Mouse (Mus musculus): ENCODE measurements around the gene Ankrd13a. TPM values are rescaled to one million over a fixed set of nuclear protein-coding genes. Genes with fewer than 3 reads are reported as not detected.

Ankrd13a gene
- total RNA-seq, 1 experiment from 2014 or later: 89.4 TPM

DNA sequence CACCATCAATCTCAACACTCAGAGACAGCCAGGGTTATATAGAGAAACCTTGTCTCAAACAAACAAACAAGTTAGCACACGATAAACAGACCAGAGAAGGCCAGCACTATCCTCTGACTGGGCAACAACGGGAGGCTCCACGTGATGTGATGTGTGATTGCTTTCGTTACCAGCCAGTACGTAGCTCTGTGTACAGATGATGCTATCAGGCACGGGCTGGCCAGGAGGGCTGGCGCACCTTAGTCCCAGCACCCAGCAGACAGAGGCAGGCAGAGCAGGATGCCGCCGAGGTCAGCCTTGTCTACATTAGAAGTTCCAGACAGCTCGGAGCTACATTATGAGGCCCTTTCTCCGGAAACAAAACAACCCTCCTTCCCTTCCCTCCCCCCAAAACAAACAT, 25.4 kb downstream of the Ankrd13a start:
- no peak for DNase-seq

DNA sequence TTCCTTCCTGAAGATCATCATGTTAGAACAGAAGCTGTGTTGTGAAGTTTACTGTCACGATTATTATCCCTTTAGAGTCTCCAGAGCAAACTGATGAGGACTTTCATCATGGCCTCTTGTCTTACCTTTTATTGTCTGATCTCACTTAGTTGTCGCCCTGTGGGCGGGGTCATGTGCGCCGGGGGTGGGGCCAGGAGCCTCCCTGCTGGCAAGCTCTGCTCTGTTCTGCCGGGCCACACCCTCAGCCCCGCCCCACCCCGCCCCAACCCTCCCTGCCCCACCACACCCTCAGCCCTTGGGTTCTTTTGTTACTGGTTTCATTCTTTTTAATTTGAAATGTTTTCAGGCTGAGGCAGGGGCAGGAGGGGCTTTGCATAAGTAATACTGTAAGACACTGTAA, 26.6 kb downstream of the Ankrd13a start:
- peak; percentile 56 for DNase-seq

DNA sequence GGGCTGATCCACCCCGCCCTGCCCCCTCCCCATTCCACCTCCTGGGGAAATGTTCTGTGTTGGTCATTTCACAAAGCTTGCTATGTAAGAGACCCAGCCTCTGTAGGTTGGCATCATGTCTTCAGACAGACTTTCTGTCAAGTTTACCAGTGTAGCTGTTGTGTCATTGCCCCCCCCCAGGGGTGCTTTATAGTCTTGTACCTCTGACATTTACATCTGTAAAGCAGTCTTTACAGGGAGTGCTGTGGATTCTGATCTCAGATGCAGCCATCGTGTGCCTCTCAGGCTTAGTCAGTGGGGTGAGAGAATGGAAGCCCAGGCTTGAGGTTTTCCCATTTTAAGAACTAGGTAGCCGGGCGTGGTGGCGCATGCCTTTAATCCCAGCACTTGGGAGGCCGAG, 27.4 kb downstream of the Ankrd13a start:
- no peak for DNase-seq

DNA sequence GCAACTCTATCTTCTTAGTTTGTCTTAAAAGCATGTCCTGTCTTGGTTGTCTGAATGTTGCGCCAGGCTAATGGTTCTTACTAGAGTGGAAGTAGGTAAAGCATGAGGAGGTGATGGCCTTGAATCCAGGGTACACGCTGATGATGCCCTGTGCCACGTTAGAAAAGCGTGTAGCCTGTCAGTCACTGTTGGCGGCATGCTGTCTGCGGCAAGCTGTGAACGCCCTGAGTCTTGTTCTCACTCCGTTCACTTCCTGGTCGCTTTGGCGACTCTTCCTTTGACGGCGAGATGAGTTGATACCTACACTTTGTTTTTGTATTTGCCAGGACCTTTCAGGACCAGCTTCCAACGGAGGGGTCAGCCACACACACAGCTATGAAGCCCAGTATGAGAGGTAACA, 28.8 kb downstream of the Ankrd13a start:
- no peak for DNase-seq

DNA sequence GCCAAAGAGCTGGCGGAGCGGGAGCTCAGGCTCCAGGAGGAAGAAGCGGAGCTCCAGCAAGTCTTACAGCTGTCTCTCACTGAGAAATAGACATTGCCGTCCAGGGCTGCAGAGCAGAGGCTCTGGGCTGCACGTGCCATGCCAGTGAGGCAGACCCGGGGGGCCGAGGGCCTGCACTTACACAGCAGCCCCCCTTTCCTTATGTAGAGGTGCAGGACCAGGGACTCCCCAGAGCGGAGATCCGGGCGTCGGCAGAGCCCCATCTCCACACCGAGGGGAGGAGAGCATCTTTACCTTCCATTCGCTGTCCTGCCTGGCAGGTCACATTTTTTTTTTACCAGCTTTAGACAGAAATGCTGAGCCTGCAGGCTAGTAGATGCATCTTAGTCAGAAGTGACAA, 29.9 kb downstream of the Ankrd13a start:
- no peak for DNase-seq

DNA sequence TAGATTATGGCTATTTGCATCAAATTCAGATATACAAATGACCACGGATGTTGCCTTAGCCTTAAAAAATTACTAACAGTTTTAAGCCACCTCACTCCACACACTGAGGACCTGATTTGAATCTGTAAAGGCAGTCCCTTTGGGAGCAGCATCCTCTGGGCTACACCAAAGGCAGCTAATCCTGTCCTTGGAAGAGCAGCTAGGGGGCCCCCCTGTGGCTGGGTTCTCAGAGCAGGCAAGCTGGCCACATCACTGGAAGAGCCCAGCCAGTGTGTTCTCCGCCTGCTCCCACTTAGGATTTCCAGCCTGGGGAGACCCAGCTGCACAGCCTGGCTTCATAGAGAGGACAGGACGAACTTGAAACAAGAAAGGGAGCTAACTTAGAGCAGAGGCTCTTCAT, 30.5 kb downstream of the Ankrd13a start:
- peak; percentile 76 for DNase-seq

DNA sequence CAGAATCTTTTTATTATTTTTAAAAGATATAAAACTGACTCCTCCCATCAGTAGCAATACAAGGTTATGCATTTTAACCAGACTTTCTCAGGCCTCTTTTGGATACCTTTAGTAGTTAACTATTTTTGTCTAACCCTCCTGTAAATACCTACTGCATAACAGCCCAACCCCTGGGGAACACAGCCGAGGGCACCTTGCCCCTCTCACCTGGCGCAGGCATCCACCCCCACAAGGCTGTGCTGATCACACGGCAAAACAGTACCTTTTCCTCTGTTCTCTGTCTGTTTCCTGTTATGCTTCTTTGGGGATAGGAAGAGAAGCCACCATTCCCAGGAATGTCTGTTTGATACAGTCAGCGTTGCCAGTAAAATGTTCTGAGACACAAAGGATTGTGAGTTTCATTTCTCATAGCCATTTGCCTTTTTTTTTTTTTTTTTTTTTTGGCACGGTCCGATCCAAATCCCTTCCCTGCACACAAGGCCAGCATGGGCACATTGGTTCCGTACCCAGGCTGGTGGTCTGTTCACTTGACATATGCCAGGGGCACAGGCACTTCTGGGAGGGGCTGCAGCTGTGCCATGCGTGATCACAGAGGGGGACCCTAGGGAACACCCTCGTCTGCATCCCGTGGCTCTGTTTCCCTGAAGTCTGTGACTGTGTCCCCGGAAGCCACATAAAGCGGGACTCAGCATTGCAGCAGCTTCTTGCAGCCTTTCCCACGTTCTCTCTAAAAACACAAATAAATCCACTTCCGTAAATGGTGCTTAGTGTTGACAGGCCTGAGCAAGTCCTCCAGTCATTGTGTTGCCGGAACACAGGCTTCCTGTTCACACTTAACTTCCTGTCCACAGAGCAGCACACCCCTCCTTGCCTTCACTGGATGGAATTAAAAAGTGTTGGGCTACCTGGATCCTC, 31.2 kb downstream of the Ankrd13a start:
- no peak for DNase-seq

DNA sequence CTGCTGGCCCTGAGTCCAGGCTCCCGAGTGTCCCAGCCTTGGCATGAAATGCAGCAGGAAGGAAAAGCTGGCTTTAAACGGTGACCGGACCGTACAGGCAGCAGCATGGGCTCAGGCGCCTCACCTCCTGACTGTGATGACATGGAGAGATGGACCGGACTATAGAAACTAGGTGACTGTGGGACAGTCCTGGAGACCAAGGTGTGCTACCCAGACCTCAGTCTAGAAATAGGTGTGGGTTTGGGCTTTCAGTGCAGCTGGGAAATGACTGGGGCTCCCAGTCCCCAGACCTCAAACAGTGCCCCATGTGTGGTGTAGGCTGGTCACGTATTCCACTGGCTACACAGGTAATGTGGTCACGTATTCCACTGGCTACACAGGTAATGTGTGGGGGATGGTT, 32.2 kb downstream of the Ankrd13a start:
- no peak for DNase-seq

DNA sequence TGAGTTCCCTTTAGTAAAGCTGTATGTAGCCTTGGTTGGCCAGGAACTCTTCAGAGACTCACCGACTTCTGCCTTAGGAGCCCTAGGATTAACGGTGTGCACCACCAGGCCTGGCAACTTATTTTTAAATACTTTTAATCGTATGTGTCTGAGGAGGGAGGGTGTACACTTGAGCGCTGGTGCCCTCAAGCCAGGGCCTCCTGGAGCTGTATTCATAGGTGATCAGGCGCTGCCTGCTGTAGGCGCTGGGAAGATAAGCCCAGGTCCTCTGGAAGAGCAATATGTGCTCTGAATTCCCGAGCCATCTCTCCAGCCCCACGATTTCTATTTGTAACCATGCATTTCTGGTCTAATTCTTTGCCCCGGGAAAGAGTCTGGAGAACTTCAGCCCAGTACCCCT, 32.6 kb downstream of the Ankrd13a start:
- DNase-seq: no peak

DNA sequence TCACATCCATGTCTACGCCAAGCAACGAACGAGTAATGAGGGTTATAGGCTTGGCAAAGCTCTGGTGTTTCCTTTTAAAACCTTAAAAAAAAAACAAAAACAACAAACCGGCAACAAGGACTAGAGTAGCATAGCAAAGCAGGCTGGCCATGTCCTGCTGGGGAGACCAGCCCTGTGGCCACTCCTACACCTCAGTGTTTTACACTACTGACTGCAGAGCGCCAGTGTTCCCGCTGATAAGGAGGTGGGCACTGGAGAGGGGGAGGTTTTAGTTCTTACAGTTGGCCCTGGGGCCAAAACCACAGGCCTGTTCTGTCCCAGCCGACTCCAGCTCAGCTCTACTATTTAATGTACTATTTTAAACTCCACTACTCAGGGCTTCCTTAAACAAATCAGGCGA, 33.0 kb downstream of the Ankrd13a start:
- DNase-seq: no peak

DNA sequence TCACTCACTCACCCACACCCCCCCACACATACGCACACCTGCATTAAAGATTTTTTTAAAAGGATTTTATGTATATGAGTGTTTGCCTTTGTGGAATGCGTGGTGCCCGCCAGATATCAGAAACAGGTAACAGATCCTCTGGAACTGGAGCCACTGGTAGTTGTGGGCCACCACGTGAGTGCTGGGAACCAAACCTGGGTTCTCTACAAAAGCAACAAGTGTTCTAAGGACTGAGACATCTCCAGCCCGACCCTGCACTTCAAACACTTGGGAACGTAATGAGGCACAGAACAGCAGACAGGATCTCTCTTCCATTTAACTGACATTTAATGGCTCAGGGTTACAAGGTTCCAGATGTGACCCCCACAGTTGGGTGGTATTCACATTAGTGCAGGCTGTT, 33.4 kb downstream of the Ankrd13a start:
- DNase-seq: no peak

DNA sequence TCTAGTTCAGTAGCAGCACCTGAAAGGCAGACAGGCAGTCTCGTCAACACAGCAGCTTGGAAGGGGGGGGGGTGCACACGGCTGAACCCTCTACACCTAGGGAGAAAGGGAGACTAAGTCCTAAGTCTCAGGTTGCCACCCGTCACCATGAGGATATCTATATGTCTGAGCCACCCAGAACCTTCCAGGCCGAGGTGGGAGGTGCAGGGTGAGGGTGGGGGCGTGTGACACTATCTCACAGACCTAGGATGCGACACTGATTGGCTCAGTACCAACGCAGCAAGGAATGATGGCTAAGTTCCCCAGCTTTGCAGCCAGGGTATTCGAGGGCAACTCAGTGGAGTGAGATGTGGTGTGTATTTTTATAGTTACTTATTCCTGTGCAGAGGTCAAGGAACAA, 33.9 kb downstream of the Ankrd13a start:
- DNase-seq: no peak

DNA sequence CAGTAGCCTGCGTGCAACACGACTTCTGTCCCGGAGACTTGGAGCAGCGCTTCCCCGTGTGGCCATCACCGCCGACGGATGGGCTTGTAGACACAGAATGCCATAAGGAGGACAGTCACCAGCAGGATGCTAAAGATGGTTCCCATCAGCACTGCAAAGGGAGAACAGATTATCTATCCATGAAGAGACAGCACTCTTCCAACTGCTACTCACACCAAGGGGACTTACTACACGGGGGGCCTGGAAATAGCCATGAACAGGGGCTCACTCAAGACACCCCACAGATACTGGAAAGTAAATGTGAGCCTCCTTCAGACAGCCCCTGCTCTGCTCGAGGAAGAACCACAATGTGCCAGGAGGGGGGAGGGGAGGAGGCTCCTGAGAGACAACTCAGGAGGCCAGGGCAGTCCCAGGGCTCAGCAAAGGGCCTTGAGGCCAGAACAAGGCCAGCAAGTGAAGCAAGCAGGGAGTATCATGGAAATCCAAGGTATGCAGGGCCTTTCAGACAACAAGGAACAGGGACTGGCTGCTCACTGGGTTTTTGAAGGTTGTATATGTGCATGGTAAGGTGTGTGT, 34.8 kb downstream of the Ankrd13a start:
- peak; percentile 89 for DNase-seq

DNA sequence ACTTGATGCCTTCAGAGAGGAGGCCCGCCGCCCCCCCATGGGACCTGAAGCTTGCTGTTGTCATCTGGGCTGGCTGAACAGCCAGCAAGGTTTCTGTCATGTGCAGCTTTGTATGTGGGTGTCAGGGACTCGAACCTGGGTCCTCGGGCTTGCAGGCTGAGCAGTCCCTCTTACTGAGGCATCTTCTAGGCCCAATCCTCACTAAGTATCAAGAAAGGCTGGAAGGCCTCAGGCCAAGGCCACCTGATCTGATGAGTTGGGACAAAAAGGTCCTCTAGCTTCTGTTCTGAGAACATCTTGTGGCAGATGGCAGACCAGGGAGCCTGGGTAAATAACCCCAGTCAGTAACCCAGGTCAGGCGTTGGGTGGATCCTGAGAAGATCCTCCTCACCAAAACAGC, 35.3 kb downstream of the Ankrd13a start:
- no peak for DNase-seq

DNA sequence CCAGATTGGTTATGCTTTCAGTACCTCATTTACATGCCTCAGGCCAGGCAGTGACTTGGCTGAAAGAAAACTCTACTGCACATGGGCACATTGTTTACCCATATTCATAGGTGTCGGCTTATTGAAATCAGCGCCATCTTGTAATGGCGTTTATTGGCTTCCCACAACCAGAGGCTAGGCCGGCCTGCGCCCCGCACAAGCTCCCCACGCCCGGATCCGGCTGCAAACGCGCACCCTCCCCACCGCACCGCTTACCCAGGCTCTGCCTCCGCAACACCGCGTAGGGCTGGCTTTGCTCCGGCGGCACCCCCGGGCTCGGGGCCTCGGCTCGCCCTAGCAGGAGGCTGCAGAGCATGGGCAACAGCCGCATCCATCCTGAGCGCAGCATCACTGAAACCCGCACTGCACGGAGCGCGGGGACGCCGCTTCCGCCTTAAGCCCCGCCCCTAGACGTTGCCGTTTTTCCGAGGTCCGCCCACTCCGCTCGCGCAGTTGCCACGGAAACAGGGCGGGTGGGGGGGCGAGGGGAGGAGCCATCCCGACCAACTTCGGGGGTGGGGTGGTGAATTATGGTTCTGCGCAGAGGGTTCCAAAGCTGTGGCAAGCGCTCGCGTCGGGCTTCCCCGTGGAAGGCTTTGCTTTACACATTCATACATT, 39.2 kb downstream of the Ankrd13a start:
- DNase-seq: peak; percentile 94

DNA sequence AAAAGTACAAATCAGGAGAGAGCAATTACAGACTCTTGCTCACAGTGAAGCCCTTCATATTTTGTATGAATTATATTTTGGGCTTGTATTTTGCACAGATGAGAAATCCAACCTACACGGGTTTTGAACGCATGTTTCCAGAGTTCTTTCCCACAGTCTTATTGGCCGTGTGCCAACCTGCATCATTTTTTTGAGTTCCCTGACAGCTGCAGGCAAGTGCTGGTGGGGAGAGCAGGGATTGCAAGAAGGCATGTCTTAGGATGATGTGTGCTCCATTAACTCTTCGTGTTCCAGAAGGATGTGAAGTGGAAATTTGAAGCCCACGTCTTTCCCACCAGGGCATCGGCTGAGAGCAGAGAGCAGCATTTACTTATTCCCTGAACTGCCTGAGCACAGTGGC, 42.1 kb downstream of the Ankrd13a start:
- DNase-seq: no peak

DNA sequence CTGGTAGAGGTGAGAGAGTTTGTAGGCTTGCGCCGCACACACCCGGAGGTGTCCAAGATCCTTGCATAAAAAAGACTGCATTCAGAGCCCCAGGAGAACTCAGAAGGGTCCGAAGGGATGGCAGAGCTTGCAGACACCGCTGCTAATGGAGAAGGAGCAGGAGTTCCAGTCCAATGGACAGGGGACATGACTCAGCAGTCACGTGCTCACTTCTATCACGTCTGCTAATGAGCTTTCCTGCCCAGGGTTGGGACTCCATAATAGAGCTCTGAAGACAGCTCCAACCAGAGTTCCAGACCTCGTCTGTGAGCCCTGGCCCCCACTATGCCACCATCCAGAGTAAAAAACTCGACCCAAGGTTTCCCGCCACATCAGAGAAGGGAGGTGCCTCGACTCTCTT, 43.6 kb downstream of the Ankrd13a start:
- DNase-seq: no peak

DNA sequence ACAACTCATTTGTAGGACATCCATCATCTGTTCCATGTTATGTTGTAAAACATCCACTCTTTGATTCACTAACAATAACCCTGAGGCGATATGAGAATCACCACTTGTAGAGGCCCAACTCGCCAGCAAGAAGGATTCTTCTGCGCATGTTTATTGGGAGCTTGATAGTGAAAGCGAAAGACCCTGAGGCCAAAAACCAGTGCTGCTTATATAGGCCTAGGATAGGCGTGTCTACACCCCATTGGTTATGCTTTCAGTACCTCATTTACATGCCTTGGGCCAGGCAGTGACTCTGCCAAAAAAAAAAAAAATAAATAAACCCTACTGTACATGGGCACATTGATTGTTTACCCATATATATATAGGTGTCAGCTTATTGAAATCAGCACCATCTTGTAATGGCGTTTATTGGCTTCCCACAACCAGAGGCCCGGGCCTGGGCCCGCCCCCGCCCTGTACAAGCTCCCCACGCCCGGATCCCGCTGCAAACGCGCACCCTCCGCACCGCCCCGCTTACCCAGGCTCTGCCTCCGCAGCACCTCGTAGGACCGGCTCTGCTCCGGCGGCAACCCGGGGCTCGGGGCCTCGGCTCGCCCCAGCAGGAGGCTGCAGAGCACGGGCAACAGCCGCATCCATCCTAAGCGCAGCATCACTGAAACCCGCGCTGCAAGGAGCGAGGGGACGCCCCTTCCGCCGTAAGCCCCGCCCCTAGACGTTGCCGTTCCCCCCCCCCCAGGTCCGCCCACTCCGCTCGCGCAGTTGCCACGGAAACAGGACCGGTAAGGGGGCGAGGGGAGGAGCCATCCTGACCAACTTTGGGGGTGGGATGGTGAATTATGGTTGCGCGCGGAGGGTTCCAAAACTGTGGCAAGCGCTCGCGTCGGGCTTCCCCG, 48.6 kb downstream of the Ankrd13a start, which contains the start of gene 1500011B03Rik:
Gene 1500011B03Rik (minus strand): TSS at position 673 of the 893 bp plus-strand sequence.
- peak; percentile 90 for DNase-seq

DNA sequence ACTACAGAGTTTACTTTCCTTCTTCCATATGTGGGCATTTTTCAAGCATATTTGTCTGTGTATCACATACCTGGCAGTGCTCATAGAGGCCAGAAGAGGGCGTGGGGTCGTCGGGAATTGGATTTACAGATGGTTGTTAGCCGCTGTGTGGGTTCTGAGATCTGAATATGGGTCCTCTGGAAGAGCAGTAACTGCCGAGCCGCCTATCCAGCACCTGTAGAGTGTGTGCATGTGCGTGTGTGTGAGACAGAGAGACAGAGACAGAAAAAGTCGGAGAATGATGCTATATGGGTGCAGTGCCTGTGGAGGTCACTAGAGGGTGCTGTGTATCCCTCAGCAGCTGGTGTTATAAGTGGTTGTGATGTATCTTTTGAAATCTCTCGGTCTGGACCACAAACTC, 49.7 kb downstream of the Ankrd13a start:
- peak; percentile 52 for DNase-seq

DNA sequence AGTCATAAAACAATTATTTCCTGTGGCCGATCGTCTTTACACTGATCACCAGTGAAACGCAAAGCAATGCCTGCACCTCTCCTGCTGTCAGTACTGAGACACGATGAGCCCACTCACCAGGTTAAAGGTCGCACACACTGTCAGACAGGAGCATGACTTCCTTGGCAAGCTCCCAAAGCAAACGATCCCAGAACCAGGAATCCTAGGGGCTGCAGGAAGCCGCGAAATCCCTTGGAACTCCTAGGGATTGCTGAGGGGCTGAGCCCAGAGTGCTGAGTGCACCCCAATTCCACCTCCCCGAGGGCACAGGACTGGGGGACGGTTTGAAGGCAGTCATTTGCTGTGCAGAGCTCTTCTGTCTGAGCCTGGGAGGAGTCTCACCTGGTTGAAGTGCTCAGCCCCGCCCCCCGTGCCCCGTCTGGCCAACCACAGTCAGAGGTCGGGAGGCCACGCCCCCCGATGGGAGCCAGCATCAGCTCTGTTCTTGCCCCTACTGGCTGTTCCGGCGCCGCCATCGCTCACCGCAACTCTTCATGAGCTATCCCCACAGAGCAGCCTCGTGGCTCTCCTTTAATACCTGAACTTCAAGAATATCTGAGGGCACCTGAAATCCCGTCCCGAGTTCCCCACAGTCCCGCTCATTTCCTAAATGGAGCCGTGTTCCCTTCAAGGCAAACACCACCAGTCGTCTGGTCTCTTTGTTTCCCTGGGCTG, 51.7 kb downstream of the Ankrd13a start:
- peak; percentile 89 for DNase-seq

DNA sequence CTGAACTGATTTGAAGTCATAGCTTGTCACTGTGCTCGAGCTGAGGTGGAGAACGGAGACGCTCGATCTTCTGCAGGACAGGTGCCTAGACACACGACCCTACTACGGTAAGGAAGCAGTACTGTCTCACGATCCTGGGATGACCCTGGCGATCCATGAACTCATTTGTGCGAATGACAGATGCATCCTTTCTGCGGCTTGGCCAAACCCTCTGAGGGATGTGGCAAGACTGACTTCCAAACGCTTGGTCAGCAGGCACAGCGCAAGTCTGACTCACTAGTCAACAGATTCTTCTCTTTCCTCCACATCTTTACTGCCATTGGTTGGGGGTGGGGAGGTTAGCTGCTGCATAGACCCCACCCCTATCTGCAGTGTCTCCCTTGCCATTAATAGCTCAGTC, 53.0 kb downstream of the Ankrd13a start:
- DNase-seq: peak; percentile 49

DNA sequence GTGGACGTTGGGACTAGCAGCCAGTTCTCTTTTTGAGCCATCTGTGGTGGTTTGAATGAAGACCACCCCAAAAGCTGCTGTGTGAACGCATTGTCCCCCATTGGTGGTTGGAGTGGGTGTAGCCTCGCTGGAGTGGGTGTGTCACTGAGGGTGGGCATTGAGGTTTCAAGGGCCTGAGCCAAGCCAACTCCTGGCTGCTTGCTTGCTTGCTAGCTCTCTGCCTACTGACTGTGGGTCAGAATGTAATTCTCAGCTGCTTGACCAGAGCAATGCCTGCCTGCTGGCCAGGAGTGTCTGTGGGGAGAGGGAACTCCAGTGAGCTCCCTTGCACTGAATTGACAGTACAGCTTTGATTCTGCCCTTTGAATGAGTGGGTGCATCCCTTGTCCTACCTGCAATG, 55.3 kb downstream of the Ankrd13a start:
- DNase-seq: no peak
